Mouse (Mus musculus) hindbrain, embryonic 14.5 days (tissue): ENCODE measurements around the gene Trim13. TPM values are rescaled to one million over a fixed set of nuclear protein-coding genes. Genes with fewer than 3 reads are reported as not detected.
"Not testable (repeated sequence)": the region's sequence is repeated elsewhere in the genome, so short reads cannot be mapped to it uniquely, and the experiment has no call there.

Experiments
- ATAC-seq: fragments of 200-750 bp; cut with Nextera tagmentation; 2 replicates; pipeline ENCODE4 v1.8.0; 2017; ENCODE audit warnings: moderate number of reproducible peaks, mild to moderate bottlenecking, moderate TSS enrichment, moderate library complexity; ENCODE audit not compliant: low FRiP score
- DNase-seq: peaks from one replicate; pipeline ENCODE4 v3.0.0-alpha.2; 2015; ENCODE audit warnings: low spot score
- H3K27ac ChIP-seq: fragments of 300-500 bp; sonication (generic); 2 replicates; pipeline ENCODE4 v1.5.1; 2014; ENCODE audit warnings: mild to moderate bottlenecking, moderate library complexity
- H3K27me3 ChIP-seq: fragments of 300-500 bp; sonication (generic); 2 replicates; pipeline ENCODE4 v1.6.1; 2014; ENCODE audit warnings: mild to moderate bottlenecking, low read length, mixed read lengths; ENCODE audit not compliant: control insufficient read depth, insufficient read depth
- H3K36me3 ChIP-seq: fragments of 300-500 bp; sonication (generic); replicated peaks from 2 replicates; pipeline ENCODE4 v1.6.1; 2014; ENCODE audit not compliant: control insufficient read depth, insufficient read depth
- H3K4me1 ChIP-seq: fragments of 300-500 bp; sonication (generic); replicated peaks from 2 replicates; pipeline ENCODE4 v1.6.1; 2014; ENCODE audit warnings: antibody characterized with exemption, low read length, mixed read lengths; ENCODE audit not compliant: control insufficient read depth, insufficient read depth
- H3K4me2 ChIP-seq: fragments of 300-500 bp; sonication (generic); replicated peaks from 2 replicates; pipeline ENCODE4 v1.6.1; 2014; ENCODE audit warnings: mild to moderate bottlenecking, moderate library complexity
- H3K4me3 ChIP-seq: fragments of 300-500 bp; sonication (generic); replicated peaks from 2 replicates; pipeline ENCODE4 v1.5.1; 2014; ENCODE audit warnings: mild to moderate bottlenecking, low read length
- H3K9ac ChIP-seq: fragments of 300-500 bp; sonication (generic); 2 replicates; pipeline ENCODE4 v1.6.1; 2014
- H3K9me3 ChIP-seq: fragments of 300-500 bp; sonication (generic); 2 replicates; pipeline ENCODE4 v1.6.1; 2016; ENCODE audit warnings: low read length; ENCODE audit not compliant: control insufficient read depth
- whole genome bisulfite sequencing: fragments of 180-500 bp; shearing (Covaris S2); extraction: QIAGEN DNeasy Blood & Tissue Kit; methylation state at CpG from one replicate; pipeline ENCODE4 v1.1.7; 2014; 5-methylcytosine and 5-hydroxymethylcytosine counted together
- polyA plus RNA-seq: library from polyadenylated mRNA; unstranded; fragments of >200 nt; fragmentation: Nextera tagmentation; extraction: Ambion mirVana; gene quantifications from 2 replicates; pipeline ENCODE4 v1.2.1, GENCODE M21; 2014

Trim13 gene
- polyA plus RNA-seq, 1 experiment from 2014 or later = 53.5 TPM

- Histone ChIP-seq H3K9me3 (no peaks in the 10 kb centered on the region), H3K27ac (no peak overlapping the region), H3K36me3 (peaks cover 53% of the 10 kb centered on the region), H3K4me3 (no peak overlapping the region), H3K4me2 (no peak overlapping the region), H3K9ac (no peak overlapping the region), H3K27me3 (no peaks in the 10 kb centered on the region), H3K4me1 (peaks cover 29% of the 10 kb centered on the region)
- WGBS = 95% methylated on average over 3 of the region's 3 CpGs
- ATAC-seq (no peak), DNase-seq (no peak)
These were observed 6.0 kb downstream of the Trim13 start for GRCm38 (mm10) chr14:61604081-61604480.

- ATAC-seq, H3K27me3 ChIP-seq, H3K4me3 ChIP-seq, H3K27ac ChIP-seq, H3K4me2 ChIP-seq, DNase-seq, H3K9ac ChIP-seq, H3K9me3 ChIP-seq: not testable (repeated sequence)
- H3K4me1 ChIP-seq = peaks cover 23% of the 10 kb centered on the region
- 90% methylated on average over 2 of the region's 2 CpGs for WGBS
- peaks cover 53% of the 10 kb centered on the region for H3K36me3 ChIP-seq
These were observed 8.0 kb downstream of the Trim13 start for GRCm38 (mm10) chr14:61606088-61606487.

- Histone ChIP-seq H3K4me1 (peaks cover 13% of the 10 kb centered on the region), H3K9ac (no peak within 1 kb of the TSS), H3K4me3 (no peak within 1 kb of the TSS), H3K27ac (no peak within 1 kb of the TSS), H3K36me3 (peaks cover 55% of the 10 kb centered on the region), H3K4me2 (no peak within 1 kb of the TSS), H3K9me3 (no peaks in the 10 kb centered on the region), H3K27me3 (no peaks in the 10 kb centered on the region)
- ATAC-seq (no peak), DNase-seq (no peak)
- whole genome bisulfite sequencing = 89% methylated on average over 3 of the region's 3 CpGs
These were observed 9.1 kb downstream of the Trim13 start, which contains the start of gene Kcnrg for GRCm38 (mm10) chr14:61607157-61607556. Gene Kcnrg, plus strand, starts transcription at chr14:61607457.

GRCm38 (mm10) chr14:61611766-61612165 lies 13.7 kb downstream of the Trim13 start:
- Histone ChIP-seq H3K36me3 (peaks cover 20% of the 10 kb centered on the region), H3K9me3 (no peaks in the 10 kb centered on the region), H3K4me2 (no peak overlapping the region), H3K4me3 (no peak overlapping the region), H3K27ac (no peak overlapping the region), H3K9ac (no peak overlapping the region), H3K4me1 (no peaks in the 10 kb centered on the region), H3K27me3 (no peaks in the 10 kb centered on the region)
- DNase-seq (no peak), ATAC-seq (no peak)
- 92% methylated on average over 5 of the region's 5 CpGs for WGBS

- no peaks in the 10 kb centered on the region for H3K4me1 ChIP-seq
- WGBS = 91% methylated on average over 2 of the region's 2 CpGs
- no peak overlapping the region for H3K4me2 ChIP-seq
- no peak overlapping the region for H3K9ac ChIP-seq
- H3K27ac ChIP-seq = no peak overlapping the region
- H3K36me3 ChIP-seq = peaks cover 11% of the 10 kb centered on the region
- H3K9me3 ChIP-seq = no peaks in the 10 kb centered on the region
- H3K27me3 ChIP-seq = no peaks in the 10 kb centered on the region
- no peak overlapping the region for H3K4me3 ChIP-seq
- ATAC-seq = no peak
- DNase-seq = no peak
These were observed 15.3 kb downstream of the Trim13 start for GRCm38 (mm10) chr14:61613319-61613718.

GRCm38 (mm10) chr14:61620371-61620770 lies 22.3 kb downstream of the Trim13 start:
- Histone ChIP-seq H3K4me2 (no peak overlapping the region), H3K27ac (no peak overlapping the region), H3K27me3 (no peaks in the 10 kb centered on the region), H3K4me3 (no peak overlapping the region), H3K4me1 (no peaks in the 10 kb centered on the region), H3K36me3 (peaks cover 8% of the 10 kb centered on the region), H3K9me3 (no peaks in the 10 kb centered on the region), H3K9ac (no peak overlapping the region)
- WGBS = 89% methylated on average over 2 of the region's 2 CpGs
- DNase-seq (no peak), ATAC-seq (no peak)

- Histone ChIP-seq H3K9me3 (no peaks in the 10 kb centered on the region), H3K9ac (no peak overlapping the region), H3K27me3 (no peaks in the 10 kb centered on the region), H3K4me1 (no peaks in the 10 kb centered on the region), H3K4me2 (no peak overlapping the region), H3K36me3 (no peaks in the 10 kb centered on the region), H3K27ac (no peak overlapping the region), H3K4me3 (no peak overlapping the region)
- DNase-seq (no peak), ATAC-seq (no peak)
These were observed 37.9 kb downstream of the Trim13 start for GRCm38 (mm10) chr14:61635969-61636368.

GRCm38 (mm10) chr14:61642668-61643067 lies 44.6 kb downstream of the Trim13 start:
- H3K4me1 ChIP-seq = no peaks in the 10 kb centered on the region
- H3K36me3 ChIP-seq = no peaks in the 10 kb centered on the region
- no peak overlapping the region for H3K9ac ChIP-seq
- H3K27ac ChIP-seq = no peak overlapping the region
- WGBS = 60% methylated on average over 1 of the region's 1 CpGs
- H3K4me2 ChIP-seq = no peak overlapping the region
- no peak overlapping the region for H3K4me3 ChIP-seq
- DNase-seq = no peak
- ATAC-seq = no peak
- no peaks in the 10 kb centered on the region for H3K9me3 ChIP-seq
- no peaks in the 10 kb centered on the region for H3K27me3 ChIP-seq

- no peaks in the 10 kb centered on the region for H3K9me3 ChIP-seq
- no peak overlapping the region for H3K4me3 ChIP-seq
- no peak overlapping the region for H3K9ac ChIP-seq
- H3K36me3 ChIP-seq = no peaks in the 10 kb centered on the region
- H3K4me1 ChIP-seq = peaks cover 4% of the 10 kb centered on the region; the same call in 1 of the 2 replicates
- H3K27me3 ChIP-seq = no peaks in the 10 kb centered on the region
- WGBS = 42% methylated on average over 1 of the region's 1 CpGs
- no peak overlapping the region for H3K27ac ChIP-seq
- H3K4me2 ChIP-seq = no peak overlapping the region
- no peak for ATAC-seq
- DNase-seq = no peak
These were observed 47.5 kb downstream of the Trim13 start for GRCm38 (mm10) chr14:61645547-61645946.
